Mouse (Mus musculus) cerebellum, adult (tissue): Measurements from ENCODE around the gene Efcab7.

Experiments used
- ATAC-seq: cut with Nextera tagmentation; 2 replicates; pipeline ENCODE4 v1.9.2; 2017; ENCODE audit warnings: mild to moderate bottlenecking, moderate library complexity, mixed read lengths; ENCODE audit not compliant: insufficient number of reproducible peaks, low FRiP score, low TSS enrichment

The Efcab7 gene

DNA sequence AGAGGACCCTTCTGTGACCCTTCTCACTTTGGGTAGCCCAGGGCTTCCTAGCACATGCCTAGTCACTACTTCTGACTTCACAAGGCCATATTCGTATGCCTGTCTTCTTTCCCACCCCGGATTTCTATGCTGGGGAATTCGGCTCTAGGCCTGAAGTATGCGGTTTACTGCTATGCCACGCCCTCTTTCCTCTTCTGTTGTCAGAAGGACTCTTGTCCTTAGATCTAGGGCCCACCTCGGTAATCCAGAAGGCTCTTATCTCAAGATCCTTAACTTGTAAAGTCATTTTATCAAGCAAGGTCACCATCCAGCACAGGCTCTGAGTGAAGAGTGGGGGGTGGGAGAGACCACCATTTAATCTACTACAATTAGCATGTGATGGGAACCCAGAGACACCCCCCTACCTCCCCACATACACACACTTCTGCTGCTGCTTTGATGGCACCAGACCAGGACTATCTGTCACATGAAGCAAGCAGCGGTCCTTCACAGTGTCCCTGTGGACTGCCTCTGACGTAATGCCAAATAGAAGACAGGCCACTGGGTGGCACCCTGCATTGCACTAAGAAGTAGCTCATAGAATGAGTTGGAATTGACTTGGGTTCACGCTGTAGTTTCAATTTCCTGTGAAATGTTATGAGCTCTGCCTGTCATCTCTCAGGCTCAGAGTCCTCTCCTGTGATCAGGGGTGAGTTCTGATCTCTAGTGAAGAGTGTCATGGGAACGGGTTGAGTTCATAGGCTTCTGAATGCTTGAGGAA, 112.8 kb downstream of the Efcab7 start:
- ATAC-seq: 0 out of 2 replicates have a peak, but pooled peaks have one; percentile 39

DNA sequence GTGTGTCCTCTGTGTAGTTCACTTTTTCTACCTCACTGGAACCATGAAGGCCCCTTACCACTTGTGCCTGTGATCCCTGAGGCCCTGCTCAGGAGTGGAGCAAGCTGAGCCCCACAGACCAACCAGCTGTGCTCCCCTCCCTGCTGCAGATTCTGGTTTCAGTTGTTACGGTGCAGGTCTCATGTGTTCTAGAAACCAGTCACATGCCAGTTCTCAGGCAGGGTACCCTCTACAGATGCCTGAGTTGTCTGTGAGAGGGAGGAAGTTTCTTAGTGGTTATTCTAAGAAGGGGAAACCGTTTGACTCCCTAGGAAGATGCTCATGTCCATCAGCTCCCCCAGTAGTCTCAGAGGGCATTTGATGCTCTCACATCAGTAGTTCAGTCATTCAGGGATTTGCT, 115.6 kb downstream of the Efcab7 start:
- no peak for ATAC-seq

DNA sequence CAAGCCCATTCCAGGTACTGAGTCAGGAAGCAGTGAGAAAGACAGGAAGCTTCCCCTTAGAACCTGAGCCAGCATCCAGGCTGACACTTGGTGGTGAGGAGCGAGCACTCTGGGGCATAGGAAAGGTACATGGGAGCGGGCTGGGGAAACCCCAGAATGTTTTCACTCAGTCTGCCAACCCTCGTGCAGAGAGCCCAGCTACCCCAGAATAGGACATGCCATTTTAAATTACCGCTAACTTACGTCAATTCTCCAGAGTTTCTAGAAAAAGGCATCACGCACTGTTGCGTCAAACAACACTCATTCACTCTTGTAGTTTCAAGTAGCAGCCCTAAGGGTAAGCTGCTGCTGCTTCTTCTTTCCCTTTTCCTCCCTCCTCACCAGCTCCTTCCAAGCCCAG, 116.0 kb downstream of the Efcab7 start:
- no peak for ATAC-seq

DNA sequence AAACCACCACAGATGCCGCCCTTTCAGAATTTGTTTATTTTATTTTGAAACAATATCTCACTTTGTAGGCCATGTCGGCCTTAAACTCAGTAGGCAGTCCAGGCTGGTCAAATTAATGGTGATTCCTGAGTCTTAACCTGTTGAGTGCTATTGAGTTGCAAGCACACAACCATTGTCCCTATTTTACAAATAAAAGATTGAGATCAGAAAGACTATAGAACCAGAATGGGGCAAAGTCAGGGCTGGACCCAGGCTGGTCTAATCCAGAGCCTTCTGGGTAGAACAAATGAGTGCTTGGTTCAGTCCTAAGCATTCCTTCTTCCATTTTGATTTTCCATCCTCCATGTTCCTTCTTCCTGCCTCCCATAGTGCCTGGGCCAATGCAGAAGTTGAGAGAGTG, 117.5 kb downstream of the Efcab7 start:
- no peak for ATAC-seq

DNA sequence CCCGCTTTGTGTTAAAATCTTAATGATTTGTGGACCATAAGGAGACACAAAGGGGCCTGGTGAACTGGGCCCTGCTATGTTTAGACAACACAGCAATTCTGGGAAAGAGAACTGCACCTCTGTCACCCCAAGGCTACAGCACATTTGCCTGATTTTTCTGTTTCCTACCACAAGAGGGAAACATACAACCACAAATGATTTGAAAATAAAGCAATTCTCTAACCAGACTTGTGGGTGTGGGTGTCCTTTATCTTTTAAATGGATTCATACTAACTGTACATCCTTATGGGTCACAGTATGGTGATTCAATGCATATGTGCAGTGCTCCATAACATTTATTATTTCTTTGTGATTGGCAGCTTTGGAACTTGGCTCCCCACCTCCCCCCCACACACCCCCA, 118.2 kb downstream of the Efcab7 start:
- no peak for ATAC-seq

DNA sequence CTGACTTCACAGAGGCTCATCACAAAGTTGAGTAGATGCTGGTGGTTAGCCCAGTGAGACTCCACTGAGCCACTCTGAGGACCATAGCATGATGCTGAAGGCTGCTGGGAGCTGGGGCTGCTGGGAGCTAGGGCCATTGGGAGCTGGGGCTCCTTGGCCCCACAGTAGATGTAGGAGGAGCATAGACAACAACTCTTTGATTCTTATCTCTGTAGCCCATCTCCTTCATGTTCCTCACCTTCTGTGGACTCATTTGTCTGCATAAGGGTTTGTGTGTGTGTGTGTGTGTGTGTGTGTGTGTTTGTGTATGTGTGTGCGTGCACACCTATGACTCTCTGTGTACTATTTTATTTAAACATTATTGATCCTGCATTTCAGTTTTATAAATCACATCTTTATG, 118.9 kb downstream of the Efcab7 start:
- ATAC-seq: no peak

DNA sequence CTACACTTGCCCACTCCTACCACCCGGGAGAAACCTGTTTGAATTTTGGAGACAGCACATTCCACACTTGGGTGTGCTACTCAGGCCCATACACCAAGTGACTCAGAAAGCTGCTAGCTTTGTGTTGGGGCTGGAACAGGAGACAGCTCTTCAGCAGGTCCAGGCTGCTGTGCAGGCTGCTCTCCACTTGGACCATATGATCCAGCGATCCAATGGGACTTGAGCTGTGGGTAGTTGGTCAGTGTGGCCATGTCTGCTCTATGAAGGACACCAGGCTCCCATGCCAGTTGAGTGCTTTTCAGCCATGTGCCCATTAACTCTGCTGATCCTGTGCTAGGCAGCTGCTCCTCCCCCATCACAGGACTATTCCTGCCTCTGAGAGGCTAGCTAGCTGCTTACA, 124.9 kb downstream of the Efcab7 start:
- no peak for ATAC-seq

DNA sequence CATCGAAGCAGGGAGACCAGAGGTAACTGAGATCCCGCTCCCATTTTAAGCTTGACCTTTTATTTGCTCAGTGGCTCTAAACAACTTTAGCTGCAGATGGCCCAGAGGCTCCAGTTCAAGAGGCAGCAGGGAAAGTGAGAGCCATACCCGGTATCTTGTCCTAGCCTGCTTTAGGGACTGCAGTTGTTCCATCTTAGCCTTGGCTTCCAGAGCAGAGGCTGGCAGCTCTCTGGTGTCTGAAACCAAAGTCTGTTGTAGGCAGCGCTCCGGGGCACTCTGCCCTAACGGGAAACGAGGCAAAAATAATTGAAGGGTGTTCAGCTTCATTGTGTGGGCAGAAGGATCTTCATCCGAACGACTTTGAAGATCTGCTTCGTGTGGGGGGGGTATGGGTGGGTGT, 126.4 kb downstream of the Efcab7 start:
- ATAC-seq: no peak

DNA sequence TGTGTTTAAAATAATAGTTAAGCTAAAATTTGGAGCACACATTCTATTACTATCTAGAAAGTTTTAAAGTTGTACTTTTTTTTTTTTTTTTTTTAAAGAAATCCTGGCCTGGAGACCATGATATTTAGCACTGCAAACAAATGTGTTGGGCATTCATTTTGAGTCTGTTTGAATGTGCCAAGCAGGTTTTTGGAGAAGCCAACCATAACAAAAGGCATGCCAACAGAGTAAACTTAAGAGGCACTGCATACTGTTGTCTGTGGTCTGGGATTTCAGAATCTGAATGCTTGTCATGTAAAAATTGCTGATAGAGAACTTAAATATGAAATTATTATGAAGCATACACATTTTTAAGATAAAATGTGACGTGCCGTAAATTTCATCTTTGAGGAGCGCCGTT, 128.2 kb downstream of the Efcab7 start:
- no peak for ATAC-seq

DNA sequence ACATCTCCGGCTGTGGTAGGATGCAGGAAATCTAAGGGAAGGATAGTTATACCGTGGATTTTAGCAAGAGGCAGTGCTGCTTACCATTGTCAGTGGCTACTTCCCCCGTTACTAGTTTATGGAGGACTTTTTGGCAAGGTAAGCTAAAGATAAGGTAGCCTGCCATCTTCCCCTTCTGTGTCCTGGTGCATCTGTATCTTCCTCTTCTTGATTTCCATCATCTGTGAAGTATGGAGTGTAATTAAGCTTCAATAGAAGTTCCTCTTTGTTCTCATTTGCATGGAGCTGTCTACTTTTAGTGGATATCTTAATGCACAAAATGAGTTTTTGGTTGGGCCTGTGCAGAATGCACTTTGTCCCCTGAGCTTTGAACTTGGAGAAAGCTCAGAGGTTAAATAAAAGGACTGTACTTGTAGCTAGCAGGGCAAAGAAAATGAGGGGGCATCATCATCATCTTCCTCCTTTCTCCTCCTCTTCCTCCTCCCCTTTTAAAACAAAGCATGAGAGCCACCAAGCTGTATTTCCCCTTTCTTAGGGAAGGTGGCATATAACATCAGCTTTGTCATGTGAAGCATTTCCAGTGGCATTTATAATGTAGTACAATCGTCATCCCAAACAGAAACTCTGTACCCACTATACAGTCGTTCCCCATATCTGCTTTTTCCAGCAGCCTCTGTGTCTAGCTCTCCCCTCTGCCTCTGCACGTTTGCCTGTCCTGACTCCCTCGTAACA, 129.3 kb downstream of the Efcab7 start:
- no peak for ATAC-seq

DNA sequence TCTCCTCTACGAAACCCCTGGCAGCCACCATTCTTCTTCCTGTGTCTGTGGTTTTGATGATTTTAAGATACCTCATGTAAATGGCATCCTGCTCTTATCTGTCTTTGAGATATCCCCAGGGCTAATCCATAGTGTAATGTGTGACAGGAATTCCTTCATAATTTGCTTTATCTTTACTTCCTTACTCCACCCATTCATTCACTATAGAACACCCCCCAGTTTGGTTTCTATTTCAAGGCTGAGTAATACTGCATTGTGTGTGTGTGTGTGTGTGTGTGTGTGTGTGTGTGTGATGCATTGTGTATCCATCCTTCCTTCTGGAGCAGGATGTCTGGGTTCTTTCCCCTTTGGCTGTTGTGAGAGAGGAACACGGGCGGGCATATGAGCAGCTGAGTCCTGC, 130.3 kb downstream of the Efcab7 start:
- ATAC-seq: no peak
